Mouse (Mus musculus): ENCODE results near the gene Dpf1. TPM values are rescaled to one million over a fixed set of nuclear protein-coding genes. Genes with fewer than 3 reads are reported as not detected.

Gene Dpf1
- polyA plus RNA-seq, 1 experiment from 2014 or later: 12.8 TPM

DNA sequence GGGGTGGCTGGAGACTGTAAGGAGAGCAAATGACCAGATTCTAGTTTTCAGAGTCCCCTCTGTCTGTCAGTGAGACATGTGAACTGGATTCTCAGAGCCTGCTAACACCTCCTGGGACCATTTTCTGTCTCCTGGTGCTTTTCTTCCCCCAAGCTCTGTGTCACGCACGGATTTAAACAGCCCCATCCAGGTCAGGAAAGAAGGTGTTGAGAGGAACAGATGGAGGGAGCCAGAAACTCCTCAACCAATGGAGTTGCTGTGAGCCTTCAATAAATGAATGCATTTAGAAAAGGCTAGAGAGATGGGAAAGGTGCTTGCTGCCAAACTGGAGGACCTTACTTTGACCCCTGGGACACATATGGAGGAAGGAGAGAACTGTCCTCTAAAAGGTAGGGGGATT lies 34.0 kb downstream of the Dpf1 start:
- Histone ChIP-seq H3K36me3 (peaks cover 6% of the 10 kb centered on the region; the same call in 1 of the 2 replicates), H3K27me3 (no peaks in the 10 kb centered on the region), H3K4me2 (no peak overlapping the region), H3K4me1 (peaks cover 3% of the 10 kb centered on the region), H3K9me3 (no peaks in the 10 kb centered on the region), H3K27ac (no peak overlapping the region), H3K4me3 (no peak overlapping the region), H3K9ac (no peak overlapping the region)
- ATAC-seq (ENCODE audit: borderline replicate concordance, extremely low read depth, low FRiP score, low TSS enrichment): no peak
- WGBS: 83% methylated on average over 2 of the region's 2 CpGs

GRCm38 (mm10) chr7:29338351-29338919 lies 34.7 kb downstream of the Dpf1 start:
- no peaks in the 10 kb centered on the region for H3K27me3 ChIP-seq
- peaks cover 3% of the 10 kb centered on the region for H3K4me1 ChIP-seq
- peaks cover 6% of the 10 kb centered on the region; the same call in 1 of the 2 replicates for H3K36me3 ChIP-seq
- no peaks in the 10 kb centered on the region for H3K9me3 ChIP-seq
- 82% methylated on average over 9 of the region's 9 CpGs for WGBS
- no peak overlapping the region for H3K4me2 ChIP-seq
- ATAC-seq (ENCODE audit: borderline replicate concordance, extremely low read depth, low FRiP score, low TSS enrichment): no peak
- no peak overlapping the region for H3K4me3 ChIP-seq
- no peak overlapping the region for H3K9ac ChIP-seq
- no peak overlapping the region for H3K27ac ChIP-seq

GRCm38 (mm10) chr7:29338984-29339679 lies 35.4 kb downstream of the Dpf1 start:
- 43% methylated on average over 14 of the region's 14 CpGs for WGBS
- ATAC-seq (ENCODE audit: borderline replicate concordance, extremely low read depth, low FRiP score, low TSS enrichment): no peak
- Histone ChIP-seq H3K27ac (no peak overlapping the region), H3K9me3 (no peaks in the 10 kb centered on the region), H3K9ac (no peak overlapping the region), H3K4me2 (no peak overlapping the region), H3K4me1 (peaks cover 3% of the 10 kb centered on the region), H3K4me3 (no peak overlapping the region), H3K27me3 (no peaks in the 10 kb centered on the region), H3K36me3 (peaks cover 6% of the 10 kb centered on the region; the same call in 1 of the 2 replicates)

DNA sequence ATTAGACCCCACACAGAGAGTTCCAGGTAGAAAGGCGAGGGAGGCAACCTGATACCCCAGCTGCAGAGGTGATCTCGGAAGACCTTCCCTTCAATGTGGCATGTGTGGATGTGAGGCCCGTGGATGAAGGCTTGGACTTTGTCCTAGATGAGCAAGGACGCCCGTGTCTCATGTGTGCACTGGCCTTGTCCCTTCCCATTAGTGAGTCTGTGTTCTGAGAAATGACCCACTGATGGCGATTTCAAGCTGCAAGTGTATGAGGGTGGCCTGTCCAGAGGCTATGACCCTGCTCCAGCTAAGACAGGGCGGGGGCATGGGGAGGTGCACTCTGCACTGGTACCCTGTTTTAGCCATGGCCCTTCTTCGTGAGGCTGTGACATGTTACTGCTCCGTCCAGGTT lies 36.5 kb downstream of the Dpf1 start:
- no peaks in the 10 kb centered on the region for H3K9me3 ChIP-seq
- H3K4me1 ChIP-seq: no peaks in the 10 kb centered on the region; the same call in 1 of the 2 replicates
- peaks cover 6% of the 10 kb centered on the region; the same call in 1 of the 2 replicates for H3K36me3 ChIP-seq
- WGBS: 83% methylated on average over 9 of the region's 9 CpGs
- H3K4me3 ChIP-seq: no peak overlapping the region
- ATAC-seq (ENCODE audit: borderline replicate concordance, extremely low read depth, low FRiP score, low TSS enrichment): no peak
- H3K9ac ChIP-seq: no peak overlapping the region
- H3K27me3 ChIP-seq: no peaks in the 10 kb centered on the region
- H3K4me2 ChIP-seq: no peak overlapping the region
- H3K27ac ChIP-seq: no peak overlapping the region

- ATAC-seq (ENCODE audit: borderline replicate concordance, extremely low read depth, low FRiP score, low TSS enrichment): no peak
- Histone ChIP-seq H3K9me3 (no peaks in the 10 kb centered on the region), H3K27me3 (no peaks in the 10 kb centered on the region), H3K4me1 (no peaks in the 10 kb centered on the region; the same call in 1 of the 2 replicates), H3K27ac (no peak overlapping the region), H3K4me3 (no peak overlapping the region), H3K4me2 (no peak overlapping the region), H3K9ac (no peak overlapping the region), H3K36me3 (peaks cover 6% of the 10 kb centered on the region; the same call in 1 of the 2 replicates)
- 81% methylated on average over 8 of the region's 8 CpGs for WGBS
These were observed 37.1 kb downstream of the Dpf1 start for GRCm38 (mm10) chr7:29340838-29341237.

DNA sequence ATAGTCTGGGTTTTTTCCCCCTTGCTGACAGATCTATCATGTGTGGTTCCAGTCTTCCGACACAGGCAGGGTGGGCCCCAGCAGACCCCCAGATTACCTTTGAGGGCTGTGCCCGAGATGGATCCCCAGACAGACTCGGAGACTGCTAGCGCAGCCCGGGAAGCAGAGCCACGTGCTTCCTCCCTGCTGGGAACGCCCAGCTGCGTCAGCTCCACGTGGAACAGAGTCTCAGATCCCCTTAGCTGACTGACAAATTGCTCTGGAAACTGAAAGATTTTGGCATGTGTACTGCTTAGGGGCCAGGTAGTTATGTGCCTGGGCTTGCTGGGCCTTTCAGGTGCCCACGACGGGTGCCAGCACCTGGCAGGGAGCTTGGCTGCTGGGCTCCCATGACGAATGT lies 38.0 kb downstream of the Dpf1 start:
- no peak overlapping the region for H3K9ac ChIP-seq
- 60% methylated on average over 12 of the region's 12 CpGs for WGBS
- no peak overlapping the region for H3K27ac ChIP-seq

GRCm38 (mm10) chr7:29342489-29343092 lies 38.8 kb downstream of the Dpf1 start:
- H3K9ac ChIP-seq: no peak overlapping the region
- H3K4me1 ChIP-seq: no peaks in the 10 kb centered on the region
- H3K4me3 ChIP-seq: no peak overlapping the region
- H3K4me2 ChIP-seq: no peak overlapping the region
- WGBS: 62% methylated on average over 8 of the region's 8 CpGs
- H3K9me3 ChIP-seq: no peaks in the 10 kb centered on the region
- no peak overlapping the region for H3K27ac ChIP-seq
- no peaks in the 10 kb centered on the region for H3K27me3 ChIP-seq
- no peak for ATAC-seq (ENCODE audit: borderline replicate concordance, extremely low read depth, low FRiP score, low TSS enrichment)
- H3K36me3 ChIP-seq: no peaks in the 10 kb centered on the region

More for the DNA sequence above, 38.0 kb downstream of the Dpf1 start:
- Histone ChIP-seq H3K4me3 (no peak overlapping the region), H3K36me3 (peaks cover 6% of the 10 kb centered on the region; the same call in 1 of the 2 replicates), H3K27me3 (no peaks in the 10 kb centered on the region), H3K9me3 (no peaks in the 10 kb centered on the region), H3K4me2 (no peak overlapping the region), H3K4me1 (no peaks in the 10 kb centered on the region)
- no peak for ATAC-seq (ENCODE audit: borderline replicate concordance, extremely low read depth, low FRiP score, low TSS enrichment)

DNA sequence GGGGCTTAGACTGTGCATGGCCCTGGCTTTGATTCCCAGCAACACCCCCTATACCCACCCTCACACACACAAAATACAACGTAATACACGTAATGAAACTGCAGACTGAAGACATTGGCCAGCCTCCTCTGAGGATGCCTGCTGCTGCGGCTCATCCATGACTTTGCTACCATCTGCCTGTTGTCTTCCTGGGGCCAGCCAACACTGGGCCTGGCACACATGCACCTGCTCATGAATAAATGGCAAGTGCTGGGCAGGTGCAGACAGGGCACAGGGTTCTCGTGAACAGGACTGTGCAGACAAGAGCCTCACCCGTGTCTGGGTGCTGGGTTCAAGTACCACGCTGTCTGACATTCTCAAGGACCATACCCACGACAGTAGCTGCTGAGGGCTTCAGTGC lies 40.0 kb downstream of the Dpf1 start:
- H3K4me2 ChIP-seq: no peak overlapping the region
- ATAC-seq (ENCODE audit: borderline replicate concordance, extremely low read depth, low FRiP score, low TSS enrichment): no peak
- no peaks in the 10 kb centered on the region for H3K27me3 ChIP-seq
- no peak overlapping the region for H3K9ac ChIP-seq
- H3K4me1 ChIP-seq: no peaks in the 10 kb centered on the region
- H3K4me3 ChIP-seq: no peak overlapping the region
- H3K27ac ChIP-seq: no peak overlapping the region
- H3K9me3 ChIP-seq: no peaks in the 10 kb centered on the region
- 89% methylated on average over 7 of the region's 7 CpGs for WGBS
- 0 out of 2 replicates have a peak, but pooled peaks cover 8% of the 10 kb centered on the region for H3K36me3 ChIP-seq

DNA sequence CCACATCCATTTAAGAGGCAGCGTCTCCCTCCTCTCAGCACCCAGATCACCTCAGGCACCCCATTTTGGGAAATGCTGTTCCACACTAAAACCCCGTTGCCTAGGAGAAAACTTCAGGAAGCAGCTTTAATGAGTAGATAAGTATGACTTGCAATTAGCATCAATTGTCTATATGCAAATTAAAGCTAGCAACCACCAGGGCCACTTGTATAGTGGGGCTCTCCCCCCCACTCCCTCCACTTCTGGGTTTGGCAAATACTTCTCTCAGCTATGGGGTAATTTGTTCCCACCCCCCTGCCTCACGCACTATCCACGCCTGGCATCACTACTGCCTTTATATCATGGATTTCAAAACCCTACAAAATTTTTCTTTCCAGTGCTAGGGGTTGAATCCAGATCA lies 41.8 kb downstream of the Dpf1 start:
- Histone ChIP-seq H3K4me3 (no peak overlapping the region), H3K27ac (no peak overlapping the region), H3K36me3 (peaks cover 22% of the 10 kb centered on the region; the same call in 1 of the 2 replicates), H3K9me3 (no peaks in the 10 kb centered on the region), H3K4me1 (no peaks in the 10 kb centered on the region), H3K27me3 (no peaks in the 10 kb centered on the region), H3K4me2 (no peak overlapping the region), H3K9ac (no peak overlapping the region)
- WGBS: 79% methylated on average over 4 of the region's 4 CpGs
- no peak for ATAC-seq (ENCODE audit: borderline replicate concordance, extremely low read depth, low FRiP score, low TSS enrichment)

DNA sequence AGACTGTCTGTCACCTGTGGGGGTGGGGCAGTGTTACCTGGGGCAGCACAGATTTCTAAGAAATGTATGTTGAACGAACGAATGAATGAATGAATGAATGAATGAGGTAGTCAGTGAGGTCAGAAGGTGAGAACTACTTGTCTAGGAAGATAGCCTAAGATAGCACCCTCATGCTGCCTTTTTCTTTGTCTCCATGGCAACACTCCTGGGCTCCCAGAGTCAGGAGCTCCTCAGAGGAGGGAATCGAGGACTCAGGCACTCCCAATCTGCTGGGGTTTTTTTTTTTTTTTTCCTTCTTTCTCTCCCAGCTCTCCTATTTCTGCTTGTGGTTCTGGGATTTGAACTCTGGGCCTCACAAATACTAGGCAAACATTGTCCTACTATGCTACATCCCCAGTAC lies 42.5 kb downstream of the Dpf1 start:
- no peaks in the 10 kb centered on the region for H3K9me3 ChIP-seq
- H3K4me3 ChIP-seq: no peak overlapping the region
- H3K4me2 ChIP-seq: no peak overlapping the region
- peaks cover 28% of the 10 kb centered on the region; the same call in 1 of the 2 replicates for H3K36me3 ChIP-seq
- no peak for ATAC-seq (ENCODE audit: borderline replicate concordance, extremely low read depth, low FRiP score, low TSS enrichment)
- no peaks in the 10 kb centered on the region for H3K4me1 ChIP-seq
- no peak overlapping the region for H3K9ac ChIP-seq
- H3K27me3 ChIP-seq: no peaks in the 10 kb centered on the region
- no peak overlapping the region for H3K27ac ChIP-seq
- 75% methylated on average over 3 of the region's 3 CpGs for WGBS

GRCm38 (mm10) chr7:29350489-29350888 lies 46.7 kb downstream of the Dpf1 start:
- no peak for ATAC-seq (ENCODE audit: borderline replicate concordance, extremely low read depth, low FRiP score, low TSS enrichment)
- Histone ChIP-seq H3K27me3 (no peaks in the 10 kb centered on the region), H3K9me3 (no peaks in the 10 kb centered on the region), H3K27ac (no peak overlapping the region), H3K4me2 (no peak overlapping the region), H3K9ac (no peak overlapping the region), H3K36me3 (peaks cover 57% of the 10 kb centered on the region), H3K4me3 (no peak overlapping the region), H3K4me1 (no peaks in the 10 kb centered on the region)
- 84% methylated on average over 10 of the region's 10 CpGs for WGBS

- 85% methylated on average over 8 of the region's 8 CpGs for WGBS
- Histone ChIP-seq H3K4me3 (no peak overlapping the region), H3K4me2 (no peak overlapping the region), H3K9ac (no peak overlapping the region), H3K36me3 (peaks cover 58% of the 10 kb centered on the region), H3K4me1 (no peaks in the 10 kb centered on the region), H3K27ac (no peak overlapping the region), H3K9me3 (no peaks in the 10 kb centered on the region), H3K27me3 (no peaks in the 10 kb centered on the region)
- no peak for ATAC-seq (ENCODE audit: borderline replicate concordance, extremely low read depth, low FRiP score, low TSS enrichment)
These were observed 48.5 kb downstream of the Dpf1 start for GRCm38 (mm10) chr7:29352246-29352645.

All from lung, embryonic 15.5 days (tissue).